Mouse (Mus musculus) heart, adult 2 months (tissue): ENCODE results near the gene Lrwd1.

Experiments
- CTCF ChIP-seq: fragments of 200-600 bp; IDR thresholded peaks from 2 replicates; pipeline ENCODE4 v1.8.1; 2022; ENCODE audit warnings: antibody characterized with exemption, mild to moderate bottlenecking, moderate library complexity
- POLR2A ChIP-seq: fragments of 200-500 bp; IDR thresholded peaks from 2 replicates; pipeline ENCODE4 v1.6.1; 2011; ENCODE audit warnings: mild to moderate bottlenecking, low read depth, low read length, control low read depth; ENCODE audit not compliant: insufficient read depth

DNA sequence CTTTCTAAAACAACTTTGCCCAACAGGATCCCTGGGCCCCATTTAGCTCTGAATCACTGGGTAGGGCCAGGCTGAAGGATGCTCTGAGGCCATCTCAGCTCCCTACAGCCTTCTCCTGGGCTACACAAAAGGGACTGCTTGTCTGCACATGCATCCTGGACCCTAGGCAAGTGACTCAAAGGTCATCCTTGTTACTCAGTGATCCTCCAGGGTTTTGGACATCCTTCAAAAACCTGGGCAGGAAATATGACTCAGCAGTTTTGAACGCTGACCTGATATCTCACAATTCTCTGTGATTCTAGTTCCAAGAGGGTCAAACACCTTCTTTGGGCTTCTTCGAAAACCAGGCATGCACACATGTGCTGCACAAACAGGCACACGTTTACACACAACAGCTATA is 26.8 kb downstream of the Lrwd1 start:
- TF ChIP-seq CTCF = no peak
- no peak for TF ChIP-seq POLR2A
